ENCODE assay signal across 22 mouse cellular contexts in genomic region chr7:92320181-92320580, GRCm38 (mm10).
A peak's percentile ranks its signal among the peaks of the same experiment; 100 is the strongest.
DNase-seq lines count a peak whose midpoint lies in the region; ATAC-seq and TF ChIP-seq lines count a peak whose summit lies in the region.
"Had no signal": no experiment of that assay in that cellular context is flagged by ENCODE, and none has a peak within 500 bp of the region (broad histone marks: within the 10 kb centered on the region; RNA-seq: fewer than 3 reads in every experiment).

No protein-coding gene starts in this region.

- H3K27ac ChIP-seq in cerebellum, adult 2 months (ENCODE audit: insufficient read depth, low read length), result no peak overlapping the region
- H3K27ac ChIP-seq: embryonic facial prominence, embryonic 10.5 days; gastrocnemius, adult 2 months; heart, embryonic 13.5 days; hindbrain, embryonic 12.5 days had no signal

- no peak for TF ChIP-seq POLR2A in cerebellum, adult 2 months (IDR thresholded peaks at IDR 0.05; ENCODE audit: borderline replicate concordance, insufficient read depth, low read length)

- peaks cover 29% of the 10 kb centered on the region for H3K4me1 ChIP-seq in cerebellum, adult 2 months (ENCODE audit: control insufficient read depth, insufficient read depth, low read length)
- H3K4me1 ChIP-seq: embryonic facial prominence, embryonic 10.5 days had no signal

- H3K27me3 ChIP-seq in cerebellum, adult 2 months (ENCODE audit: control insufficient read depth, insufficient read depth, low read length), result no peaks in the 10 kb centered on the region
- H3K27me3 ChIP-seq: heart, embryonic 13.5 days; hindbrain, embryonic 12.5 days; Patski had no signal

- no peak for TF ChIP-seq CTCF in cerebellum, adult 2 months (IDR thresholded peaks at IDR 0.05; ENCODE audit: borderline replicate concordance, insufficient read depth, low read depth, low read length)

- H3K4me3 ChIP-seq in cerebellum, adult 2 months (replicated peaks; ENCODE audit: insufficient read depth, low read depth, low read length), result no peak overlapping the region
- H3K4me3 ChIP-seq: embryonic facial prominence, embryonic 10.5 days; gastrocnemius, adult 2 months; heart, embryonic 13.5 days; hindbrain, embryonic 12.5 days had no signal

- DNase-seq in cerebellum, postnatal 4 days (ENCODE audit: low spot score in 2 of 2), result no peak
- DNase-seq in cerebellum, adult 2 months, result peak; percentile 58 to 80
- DNase-seq in cerebellum, postnatal 10 days, result peak; percentile 66 to 77
- DNase-seq in fat pad, adult 2 months (ENCODE audit: extremely low read depth, low read depth, low spot score), result peak; percentile 88
- DNase-seq in kidney, postnatal 10 days, result no peak
- DNase-seq in frontal cortex, postnatal 14 days (ENCODE audit: low spot score in 2 of 2), result no peak
- DNase-seq: adrenal gland, postnatal 14 days; gastrocnemius, adult 2 months; gastrocnemius, postnatal 25 days; heart, adult 11 months; heart, postnatal 4 days; kidney, adult 11 months; kidney, adult 9 months had no signal

- peak; percentile 43; the same call in 1 of the 2 replicates for ATAC-seq in cerebellum, adult (ENCODE audit: insufficient number of reproducible peaks, low FRiP score, low TSS enrichment)
- ATAC-seq in frontal cortex, adult (ENCODE audit: low TSS enrichment), result no peak
- ATAC-seq: activated CD4-positive, CD25-positive, alpha-beta regulatory T cell, adult 4 months; forebrain, embryonic 16.5 days; hindbrain, embryonic 16.5 days; Patski had no signal

Comparison
In these comparisons a context has a peak if more than half of its experiments do, and no peak if none do; other contexts are left out.
1. DNase-seq: peak in cerebellum, adult 2 months (2 of 2), cerebellum, postnatal 10 days (2 of 2) and fat pad, adult 2 months (single experiment); none in cerebellum, postnatal 4 days (0 of 2), kidney, postnatal 10 days (single experiment) and frontal cortex, postnatal 14 days (0 of 2).